Mouse (Mus musculus) erythroid progenitor cell, adult 5-6 weeks (primary cell): ENCODE measurements around the gene Ada. TPM values are rescaled to one million over a fixed set of nuclear protein-coding genes. Genes with fewer than 3 reads are reported as not detected.
"Not testable (repeated sequence)": the region's sequence is repeated elsewhere in the genome, so short reads cannot be mapped to it uniquely, and the experiment has no call there.

Source experiments
- ATAC-seq: replicated peaks from 2 replicates; pipeline ENCODE4 v1.8.0; 2016; ENCODE audit warnings: moderate number of reproducible peaks, mild to moderate bottlenecking, moderate TSS enrichment, inconsistent platforms; ENCODE audit not compliant: poor library complexity, low FRiP score, severe bottlenecking
- total RNA-seq, 2 experiments: library from RNA; stranded (forward) in 1 of 2; stranded (reverse) in 1 of 2; fragments of 150-400 nt in 1 of 2; fragments of 186-747, 209-891 nt in 1 of 2; gene quantifications; 2 replicates each; pipeline versions ENCODE4 v1.2.3 to v1.2.4; 2015 to 2017; ENCODE audit warnings: low replicate concordance in 2 of 2

Ada gene
- total RNA-seq, 2 experiments from 2014 or later = 0.98 to 6.3 TPM

- ATAC-seq = no peak
Measured at GRCm38 (mm10) chr2:163702921-163703320, 47.1 kb downstream of the Ada start.

DNA sequence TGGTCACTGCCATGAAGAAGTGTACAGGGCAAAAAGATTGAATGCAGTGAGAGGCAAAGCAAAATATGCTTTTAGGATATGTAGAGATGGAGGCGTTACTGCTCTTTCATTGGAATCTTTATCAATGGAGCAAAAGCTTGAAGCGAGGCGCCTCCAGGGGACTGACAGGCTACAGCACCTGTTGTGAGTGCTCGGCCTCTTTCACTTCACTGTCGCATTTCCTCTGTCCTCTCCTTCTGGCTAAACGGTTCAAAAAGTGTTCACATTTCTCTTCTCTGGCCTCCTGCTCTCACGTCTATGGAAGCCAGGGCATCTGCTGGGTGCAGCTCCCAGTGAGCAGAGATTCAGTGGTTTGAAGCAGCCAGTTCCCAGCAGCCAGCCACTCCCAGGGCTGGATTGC lies 47.6 kb downstream of the Ada start:
- no peak for ATAC-seq

DNA sequence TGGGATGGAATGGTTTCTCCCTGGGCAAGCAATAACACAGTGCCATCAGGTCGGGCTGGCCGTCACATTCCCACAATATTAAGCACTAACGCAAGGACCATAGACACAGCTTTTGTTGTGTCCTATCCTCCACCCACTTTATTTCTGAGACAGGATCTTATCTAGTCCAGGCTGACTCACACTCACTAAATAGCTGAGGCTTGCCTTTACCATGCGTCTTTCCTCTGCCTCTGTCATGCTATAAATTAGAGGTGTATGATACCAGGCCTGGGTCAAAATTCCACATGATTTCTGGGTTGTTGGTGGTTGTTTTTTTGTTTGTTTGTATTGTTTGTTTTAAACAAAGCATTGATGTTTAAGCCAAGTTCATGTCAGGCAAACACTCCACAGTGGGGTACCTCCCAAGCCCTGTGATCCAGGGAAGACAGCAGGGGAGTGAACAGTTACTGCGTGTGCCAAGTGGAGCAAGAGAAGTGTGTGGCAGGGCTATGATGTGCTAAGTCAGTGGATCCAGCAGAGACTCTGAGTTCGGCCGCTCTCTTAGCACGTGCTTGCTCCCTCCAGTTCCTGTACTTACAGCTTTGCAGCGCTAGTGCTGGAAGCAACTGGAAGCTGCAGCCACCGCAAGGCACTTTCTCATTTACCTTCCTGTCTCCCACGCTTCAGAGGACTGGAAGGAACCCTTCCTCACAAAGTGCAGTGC lies 50.8 kb downstream of the Ada start:
- ATAC-seq = no peak

DNA sequence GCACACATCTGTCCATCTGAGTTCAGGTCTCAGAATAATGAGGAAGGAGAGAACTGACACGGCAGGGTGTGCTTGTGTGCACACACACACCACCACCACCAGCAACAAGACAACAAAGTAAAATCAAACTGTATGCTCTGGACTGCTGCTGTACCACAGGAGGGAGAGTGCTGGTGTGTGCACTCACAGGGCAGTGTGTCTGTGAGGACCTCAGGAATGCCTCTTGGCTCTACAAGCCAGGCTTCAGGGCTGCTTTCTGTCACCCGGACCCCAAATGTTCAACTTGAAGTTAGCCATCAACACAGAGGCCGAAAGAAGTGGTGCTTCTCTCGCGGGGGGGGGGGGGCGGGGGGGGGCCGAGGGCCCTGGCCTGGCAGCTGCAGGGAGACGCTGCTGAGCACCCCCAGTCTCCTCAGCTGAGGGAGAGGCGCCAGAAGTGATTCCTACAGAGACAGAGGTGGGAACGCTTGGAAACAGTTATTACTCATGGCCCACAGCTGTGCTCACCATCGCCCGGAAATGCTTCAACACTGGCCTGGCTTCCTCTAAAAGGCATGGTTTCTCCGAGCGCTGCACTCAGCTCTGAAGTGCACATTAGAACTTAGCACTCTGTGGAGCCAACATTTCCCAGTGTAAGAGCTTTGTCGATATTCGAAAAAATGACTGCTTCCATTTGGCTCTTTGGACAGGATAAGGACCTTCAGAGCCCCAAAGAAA lies 52.1 kb downstream of the Ada start:
- ATAC-seq = no peak

DNA sequence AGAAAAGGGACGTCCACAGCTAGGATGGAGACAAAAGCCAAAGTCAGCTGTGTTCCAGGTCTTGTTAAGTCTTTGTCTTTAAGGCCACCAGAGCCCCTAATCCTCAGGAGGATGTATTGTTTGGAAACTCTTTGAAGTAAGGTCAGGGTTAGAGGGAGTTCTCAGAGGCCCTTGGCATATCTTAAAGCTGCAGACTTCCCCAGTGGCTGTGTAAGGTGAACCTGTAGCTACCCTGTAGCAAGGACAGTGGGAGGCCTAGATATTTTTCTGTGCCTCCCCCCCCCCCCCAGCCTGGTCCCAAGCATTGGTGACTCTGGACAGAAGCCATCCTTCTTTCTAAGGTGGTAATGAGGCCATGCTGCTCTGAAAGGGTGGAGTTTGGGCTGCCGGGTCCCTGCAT lies 53.3 kb downstream of the Ada start:
- no peak for ATAC-seq

- ATAC-seq = no peak
Measured at GRCm38 (mm10) chr2:163693716-163694314, 56.2 kb downstream of the Ada start.

DNA sequence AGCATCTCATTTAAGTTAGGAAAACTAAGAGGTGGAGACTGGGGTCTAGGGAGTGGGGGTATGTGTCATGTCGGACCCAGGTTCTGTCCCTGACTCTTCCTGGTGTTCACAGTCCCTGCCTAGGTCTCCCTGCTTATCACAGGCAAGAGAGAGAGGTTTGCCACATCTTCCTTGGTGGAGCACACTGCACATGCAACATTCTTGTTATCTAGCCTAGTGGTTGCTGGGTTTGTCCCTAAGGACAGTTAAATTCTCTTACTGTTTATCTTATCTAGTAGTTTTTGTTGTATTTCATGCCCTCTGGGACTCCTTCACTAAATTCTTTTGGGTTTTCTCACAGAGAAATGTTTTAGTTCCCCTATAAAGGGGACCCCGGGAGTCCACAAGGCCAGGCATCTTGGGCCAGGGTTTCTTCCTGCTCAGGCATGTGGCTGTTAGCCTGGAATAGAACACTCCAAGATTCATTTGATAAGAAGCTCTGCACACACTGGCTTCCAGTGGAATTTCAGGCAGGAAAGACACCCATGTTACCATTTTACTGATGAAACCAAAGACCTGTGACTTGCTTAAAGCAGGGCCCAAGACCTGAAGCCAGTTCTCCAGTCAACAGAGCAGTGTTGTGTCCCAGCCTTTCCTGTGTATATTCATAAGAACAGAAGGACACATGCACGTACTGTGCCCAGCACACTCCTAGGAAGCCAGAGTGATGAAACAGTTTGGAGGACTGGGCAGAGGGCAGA lies 57.0 kb downstream of the Ada start:
- peak; percentile 20; the same call in 1 of the 2 replicates for ATAC-seq

- ATAC-seq = no peak
Measured at GRCm38 (mm10) chr2:163691846-163692605, 58.0 kb downstream of the Ada start.

DNA sequence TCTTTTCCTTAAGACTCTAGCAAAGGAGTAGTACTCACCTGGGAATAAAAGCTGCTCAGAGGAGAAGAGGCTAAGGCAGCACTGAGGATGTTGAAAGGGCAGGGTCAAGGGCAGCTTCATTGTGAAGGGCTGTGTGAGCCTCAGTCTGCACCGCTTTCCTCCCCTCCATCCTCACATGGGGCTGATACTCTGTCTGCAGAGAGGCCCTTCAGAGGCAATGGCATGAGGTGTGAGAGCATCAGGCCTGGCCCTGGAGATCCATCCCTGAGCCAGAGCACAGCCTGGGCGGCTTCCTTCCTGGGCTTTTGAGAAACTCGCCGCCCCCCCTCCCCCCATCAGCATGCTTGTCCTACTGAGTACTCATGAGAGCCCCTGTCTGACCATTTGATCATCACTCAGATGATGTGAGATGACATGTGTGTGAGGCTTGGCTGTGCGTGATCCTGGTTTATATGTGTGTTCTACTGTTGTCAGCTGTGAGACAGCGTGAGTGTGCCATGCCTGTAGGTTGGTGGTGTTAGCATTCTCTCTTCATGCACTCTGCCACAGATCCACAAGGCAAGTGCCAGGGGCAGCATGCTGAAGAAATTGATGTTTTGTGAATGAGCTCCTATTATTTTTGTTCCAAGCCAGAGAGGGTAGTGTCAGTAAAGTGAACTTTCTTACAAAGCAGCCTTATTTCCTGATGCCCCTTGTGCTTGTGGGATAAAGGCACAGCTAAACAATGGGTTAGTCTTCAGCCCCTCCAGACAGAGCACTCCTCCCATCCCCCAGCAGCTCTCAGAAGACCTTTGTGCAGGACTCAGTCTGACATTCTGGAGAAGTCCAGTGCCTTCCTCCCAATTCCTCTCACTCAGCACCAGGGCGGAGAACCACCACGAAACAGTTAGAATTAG lies 59.4 kb downstream of the Ada start:
- ATAC-seq = no peak

DNA sequence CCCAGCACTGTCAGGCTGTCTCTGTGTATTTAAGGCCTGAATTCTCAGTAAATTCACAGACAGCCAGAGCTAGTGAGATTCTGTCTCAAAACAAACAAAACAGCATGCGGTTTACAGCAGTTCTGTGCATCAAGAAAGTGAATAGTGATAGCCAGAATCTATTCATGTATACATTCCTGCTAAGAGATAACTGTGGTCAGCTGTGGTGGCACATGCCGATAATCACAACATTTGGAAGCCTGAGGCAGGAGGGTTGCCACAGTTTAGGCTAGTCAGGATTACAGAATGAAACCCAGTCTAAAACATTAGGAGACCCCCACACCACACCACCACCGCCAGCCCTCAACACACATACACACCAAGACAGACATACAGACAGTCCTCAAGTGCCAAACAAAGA lies 60.3 kb downstream of the Ada start:
- ATAC-seq = no peak

DNA sequence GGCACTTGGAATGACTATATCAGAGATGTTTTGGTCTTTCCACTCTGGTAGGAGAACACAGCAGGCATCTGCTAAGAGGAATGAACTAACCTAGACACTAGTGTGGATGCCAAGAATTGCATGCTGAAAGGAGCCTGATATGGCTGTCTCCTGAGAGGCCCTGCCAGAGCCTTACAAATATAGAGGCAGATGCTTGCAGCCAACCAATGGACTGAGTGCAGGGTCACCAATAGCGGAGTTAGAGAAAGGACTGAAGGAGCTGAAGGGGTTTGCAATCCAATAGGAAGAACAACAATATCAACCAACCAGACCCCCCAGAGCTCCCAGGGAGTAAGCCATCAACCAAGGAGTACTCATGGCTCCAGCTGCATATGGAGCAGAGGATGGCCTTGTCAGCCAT lies 61.7 kb downstream of the Ada start:
- not testable (repeated sequence) for ATAC-seq

GRCm38 (mm10) chr2:163686886-163687285 lies 63.2 kb downstream of the Ada start:
- no peak for ATAC-seq

DNA sequence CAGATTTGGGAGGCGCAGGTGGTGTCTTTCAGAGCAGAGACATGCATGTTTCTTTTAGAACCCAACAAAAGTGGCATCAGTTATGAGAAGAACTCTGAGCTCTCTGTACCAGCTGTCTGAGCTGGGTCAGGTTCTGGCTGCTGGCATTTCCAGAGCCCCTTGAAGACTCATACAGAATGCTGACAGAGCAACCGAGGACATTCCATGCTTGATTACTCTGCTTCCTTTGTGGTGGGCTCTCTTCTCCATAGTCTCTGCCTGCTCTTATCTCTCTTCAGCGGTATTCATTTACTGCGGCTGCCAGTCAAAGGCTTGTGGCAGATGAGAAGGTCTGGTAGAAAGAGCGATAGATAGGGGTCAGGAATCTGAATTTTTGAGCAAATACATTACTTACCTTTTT lies 63.8 kb downstream of the Ada start:
- no peak for ATAC-seq

GRCm38 (mm10) chr2:163685761-163686200 lies 64.3 kb downstream of the Ada start:
- no peak for ATAC-seq

DNA sequence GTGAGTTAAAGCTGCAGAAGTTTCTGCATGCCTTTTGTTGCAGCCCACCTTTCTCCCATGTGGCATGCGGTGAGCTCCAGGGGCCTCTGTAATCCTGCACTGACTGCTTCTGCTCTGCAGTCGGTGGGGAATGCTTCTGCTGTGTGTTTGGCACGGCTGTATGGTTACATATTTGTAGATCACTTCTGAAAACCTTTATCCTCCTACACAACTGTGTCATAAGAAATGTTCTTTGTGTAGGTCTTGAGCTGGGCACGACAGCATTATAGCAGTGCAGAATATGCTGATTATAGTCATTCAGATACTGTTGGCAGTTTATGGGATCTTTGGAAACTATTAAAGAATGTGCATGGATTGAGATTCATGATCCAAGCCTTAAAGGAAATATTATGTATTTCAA lies 64.8 kb downstream of the Ada start:
- ATAC-seq = no peak

DNA sequence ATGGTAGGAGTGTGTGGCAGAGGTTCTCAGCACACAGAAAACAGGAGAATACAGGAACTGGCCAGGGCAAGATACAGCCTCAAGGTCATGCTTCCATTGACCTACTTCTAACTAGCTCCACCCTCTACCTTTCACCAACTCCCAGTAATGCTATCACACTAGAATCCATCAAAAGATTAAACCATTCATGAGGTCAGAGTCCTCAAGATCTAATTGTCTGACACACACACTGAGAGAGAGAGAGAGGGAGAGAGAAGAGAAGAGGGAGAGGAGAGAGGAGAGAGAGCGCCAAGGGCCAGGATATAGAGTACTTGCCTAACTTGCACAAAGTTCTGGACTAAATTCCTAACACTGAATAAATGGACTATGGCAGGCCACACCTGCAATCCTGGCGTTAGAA lies 67.7 kb downstream of the Ada start:
- ATAC-seq = no peak

GRCm38 (mm10) chr2:163676745-163677144 lies 73.3 kb downstream of the Ada start:
- ATAC-seq = no peak
